ENCODE assay signal across 8 mouse cellular contexts in the genomic region with DNA sequence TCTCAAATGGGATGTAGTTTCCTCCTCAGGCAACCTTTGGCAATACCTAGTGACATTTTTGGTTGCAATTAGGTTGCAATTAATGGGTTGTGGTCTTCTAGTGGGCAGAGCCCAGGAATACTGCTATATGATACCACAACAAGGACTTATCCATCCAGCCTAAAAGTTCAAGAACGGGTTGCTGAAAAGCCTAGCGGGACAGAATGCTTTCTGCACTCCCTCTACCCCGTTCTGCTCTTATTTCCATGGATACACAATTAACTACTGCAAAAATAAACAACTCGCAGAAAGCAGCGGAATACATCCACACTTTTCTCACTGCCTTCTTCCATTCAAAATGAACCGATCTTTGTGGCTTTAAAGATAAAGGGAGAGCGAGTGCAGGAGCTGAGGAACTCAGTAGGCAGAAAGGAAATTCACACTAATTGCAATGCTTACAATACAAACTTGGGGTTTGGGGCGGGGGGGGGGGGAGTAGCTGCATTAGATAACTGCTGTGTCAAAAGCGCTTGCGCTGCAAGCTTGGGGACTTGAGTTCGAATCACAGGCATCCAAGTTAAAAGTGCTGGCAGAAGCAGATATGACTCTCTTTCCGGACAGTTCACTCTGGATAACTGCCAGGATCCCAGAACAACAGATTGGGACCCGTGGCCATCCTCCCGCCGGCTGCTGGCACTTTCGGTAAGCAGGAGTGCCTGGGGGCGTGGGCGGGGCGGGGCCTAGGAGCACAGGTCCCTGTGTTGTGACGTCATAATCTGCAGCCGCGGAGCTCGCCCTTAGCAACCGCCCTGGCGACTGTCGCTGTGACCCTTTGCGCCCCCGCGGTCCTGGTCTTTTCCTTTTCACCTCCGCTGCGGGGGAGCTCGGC. TPM values are rescaled to one million over a fixed set of nuclear protein-coding genes. Genes with fewer than 3 reads are reported as not detected.
DNase-seq lines count a peak whose midpoint lies in the region; ATAC-seq and TF ChIP-seq lines count a peak whose summit lies in the region.

A gene (plus strand): TSS at position 766 of the 868 bp plus-strand sequence.

- H3K9ac ChIP-seq in heart, embryonic 14.5 days (ENCODE audit: low read length), result peak within 1 kb of the TSS; percentile 80
- peak within 1 kb of the TSS; percentile 74 for H3K9ac ChIP-seq in liver, embryonic 11.5 days (ENCODE audit: low read depth, low read length)

- H3K4me1 ChIP-seq in heart, embryonic 14.5 days (ENCODE audit: control insufficient read depth in 2 of 2, insufficient read depth in 2 of 2, low read length in 2 of 2), result peaks cover 0 to 7% of the 10 kb centered on the region in 2 experiments; a peak in 2 of 4 replicates
- no peaks in the 10 kb centered on the region; the same call in 1 of the 2 replicates for H3K4me1 ChIP-seq in liver, embryonic 11.5 days (replicated peaks; ENCODE audit: control insufficient read depth, insufficient read depth, low read length)

- no peak within 1 kb of the TSS for H3ac ChIP-seq in myocyte (ENCODE audit: control insufficient read depth, insufficient read length)

- H3K4me2 ChIP-seq in heart, embryonic 14.5 days (ENCODE audit: low read length), result peak within 1 kb of the TSS; percentile 78
- H3K4me2 ChIP-seq in liver, embryonic 11.5 days, result peak within 1 kb of the TSS; percentile 69
- peak within 1 kb of the TSS; percentile 84 for H3K4me2 ChIP-seq in myocyte (ENCODE audit: low read depth)

- DNase-seq in CD8-positive naive resting alpha-beta T cell, adult 2 months (ENCODE audit: low read depth in 2 of 2, low spot score in 2 of 2), result peak; percentile 34 to 54
- DNase-seq in c-Kit-negative CD71-positive TER-119-positive erythroid progenitor cells, embryonic 14.5 days (ENCODE audit: low read depth, low spot score), result peak; percentile 54
- peak; percentile 46 for DNase-seq in fibroblast of lung, adult 2 months (ENCODE audit: low read depth)
- DNase-seq in kidney, postnatal 10 days, result peak; percentile 92
- peak; percentile 86 for DNase-seq in liver, embryonic 11.5 days (ENCODE audit: low spot score)
- DNase-seq in spleen, postnatal 4 days (ENCODE audit: low spot score in 2 of 2), result peak; percentile 76 to 86

- no peaks in the 10 kb centered on the region for H3K79me2 ChIP-seq in myocyte (ENCODE audit: control insufficient read depth, insufficient read depth)

- H3K4me3 ChIP-seq in heart, embryonic 14.5 days (ENCODE audit: control insufficient read depth in 1 of 2, insufficient read depth in 1 of 2, low read depth in 1 of 2, low read length in 2 of 2), result peak within 1 kb of the TSS; percentile 84 to 99
- peak within 1 kb of the TSS; percentile 82 for H3K4me3 ChIP-seq in liver, embryonic 11.5 days (ENCODE audit: low read depth, low read length)
- peak within 1 kb of the TSS; percentile 80 for H3K4me3 ChIP-seq in myocyte

- peak within 1 kb of the TSS; percentile 45 to 55; a peak in 3 of 4 replicates for H3K27ac ChIP-seq in heart, embryonic 14.5 days (replicated peaks in 1 of 2; ENCODE audit: control insufficient read depth in 1 of 2, insufficient read depth in 1 of 2, low read depth in 2 of 2, low read length in 2 of 2)
- no peak within 1 kb of the TSS for H3K27ac ChIP-seq in liver, embryonic 11.5 days (ENCODE audit: low read depth, low read length)

- 2% methylated on average over 32 of the region's 32 CpGs for WGBS in heart, embryonic 14.5 days
- 3% methylated on average over 32 of the region's 32 CpGs for WGBS in liver, embryonic 11.5 days

- peak; percentile 51 for TF ChIP-seq POLR2A in myocyte (IDR thresholded peaks at IDR 0.05; ENCODE audit: insufficient read length, low read depth)

- H3K27me3 ChIP-seq in heart, embryonic 14.5 days (ENCODE audit: control insufficient read depth, insufficient read depth, low read length), result no peaks in the 10 kb centered on the region
- H3K27me3 ChIP-seq in liver, embryonic 11.5 days (replicated peaks; ENCODE audit: control insufficient read depth, insufficient read depth, low read length), result no peaks in the 10 kb centered on the region
- no peaks in the 10 kb centered on the region for H3K27me3 ChIP-seq in myocyte (ENCODE audit: control insufficient read depth, insufficient read depth, insufficient read length)

- no peaks in the 10 kb centered on the region; the same call in 1 of the 2 replicates for H3K9me3 ChIP-seq in heart, embryonic 14.5 days (ENCODE audit: control insufficient read depth, low read length)
- H3K9me3 ChIP-seq in liver, embryonic 11.5 days (ENCODE audit: control insufficient read depth, low read length), result no peaks in the 10 kb centered on the region

- ATAC-seq in heart, embryonic 14.5 days (ENCODE audit: insufficient number of reproducible peaks, insufficient read depth, low FRiP score, low read depth), result peak; percentile 92
- ATAC-seq in liver, embryonic 11.5 days (replicated peaks; ENCODE audit: low FRiP score), result peak; percentile 98

- H3K36me3 ChIP-seq in heart, embryonic 14.5 days (ENCODE audit: control insufficient read depth, insufficient read depth, low read length), result peaks cover 7% of the 10 kb centered on the region; the same call in 1 of the 2 replicates
- no peaks in the 10 kb centered on the region for H3K36me3 ChIP-seq in liver, embryonic 11.5 days (ENCODE audit: control insufficient read depth, insufficient read depth, low read length)
- peaks cover 3% of the 10 kb centered on the region for H3K36me3 ChIP-seq in myocyte (ENCODE audit: control insufficient read depth, insufficient read depth)

TF ChIP-seq in myocyte, 11 proteins besides CTCF, POLR2A, EP300 and RAD21:
- TF ChIP-seq POLR2AphosphoS2 (IDR thresholded peaks at IDR 0.05; ENCODE audit: insufficient read length, low read depth) (peak; percentile 38), TCF3 (IDR thresholded peaks at IDR 0.05; ENCODE audit: insufficient read length, low read depth) (no peak)

RNA-seq across cellular contexts. Expression of the gene that starts here (rescaled TPM):
- polyA plus RNA-seq in heart, embryonic 14.5 days (2014; fragmentation: Nextera tagmentation; extraction: Ambion mirVana), result 12.9 and 13.7 TPM in 2 replicates
- 9.1 and 9.7 TPM in 2 replicates for polyA plus RNA-seq in liver, embryonic 11.5 days (2014; fragmentation: Nextera tagmentation; extraction: Ambion mirVana)
- polyA plus RNA-seq in myocyte (2012; fragmentation: generic; extraction: Trizol), result 3.8 TPM
